ENCODE assay signal across 10 mouse cellular contexts in genomic region chr2:26488535-26489135, GRCm38 (mm10). TPM values are rescaled to one million over a fixed set of nuclear protein-coding genes. Genes with fewer than 3 reads are reported as not detected.
DNase-seq lines count a peak whose midpoint lies in the region; ATAC-seq and TF ChIP-seq lines count a peak whose summit lies in the region.
"Had no signal": no experiment of that assay in that cellular context is flagged by ENCODE, and none has a peak within 500 bp of the region (broad histone marks: within the 10 kb centered on the region; RNA-seq: fewer than 3 reads in every experiment).

No protein-coding gene starts in this region.

- H3K36me3 ChIP-seq in limb, embryonic 15.5 days: peaks cover 11% of the 10 kb centered on the region; the same call in 1 of the 2 replicates
- peaks cover 3% of the 10 kb centered on the region; the same call in 1 of the 2 replicates for H3K36me3 ChIP-seq in stomach, postnatal 0 days (ENCODE audit: control insufficient read depth, insufficient read depth, low read length)
- H3K36me3 ChIP-seq: liver, embryonic 13.5 days had no signal

- ATAC-seq in CD4-positive, CD25-positive, alpha-beta regulatory T cell, adult 4 months: no peak
- no peak for ATAC-seq in limb, embryonic 15.5 days (ENCODE audit: insufficient number of reproducible peaks, low FRiP score, low TSS enrichment, low read depth)
- no peak for ATAC-seq in stomach, postnatal 0 days (ENCODE audit: low FRiP score, low TSS enrichment)

- H3K4me1 ChIP-seq in limb, embryonic 15.5 days: peaks cover 86% of the 10 kb centered on the region
- peaks cover 29% of the 10 kb centered on the region for H3K4me1 ChIP-seq in stomach, postnatal 0 days (replicated peaks; ENCODE audit: control insufficient read depth, insufficient read depth)

- no peak for TF ChIP-seq EP300 in stomach, postnatal 0 days (optimal IDR thresholded peaks at IDR 0.05)

- no peak for TF ChIP-seq CTCF in stomach, postnatal 0 days (IDR thresholded peaks at IDR 0.05; ENCODE audit: low read depth)

- no peak overlapping the region for H3K4me2 ChIP-seq in limb, embryonic 15.5 days
- H3K4me2 ChIP-seq in stomach, postnatal 0 days (replicated peaks; ENCODE audit: low read depth): no peak overlapping the region
- H3K4me2 ChIP-seq: liver, embryonic 13.5 days had no signal

- 36% methylated on average over 9 of the region's 9 CpGs for WGBS in limb, embryonic 15.5 days
- WGBS in stomach, postnatal 0 days: 39% methylated on average over 9 of the region's 9 CpGs

- H3K9ac ChIP-seq in limb, embryonic 15.5 days: no peak overlapping the region
- no peak overlapping the region for H3K9ac ChIP-seq in stomach, postnatal 0 days (ENCODE audit: low read length)
- H3K9ac ChIP-seq: liver, embryonic 13.5 days had no signal

- no peaks in the 10 kb centered on the region for H3K9me3 ChIP-seq in limb, embryonic 15.5 days
- H3K9me3 ChIP-seq in stomach, postnatal 0 days (ENCODE audit: control insufficient read depth, low read length): no peaks in the 10 kb centered on the region
- H3K9me3 ChIP-seq: liver, embryonic 13.5 days had no signal

- DNase-seq in CD4-positive, CD25-positive, alpha-beta regulatory T cell, adult 2 months (ENCODE audit: low read depth, low spot score): peak; percentile 26
- DNase-seq in thymus, postnatal 14 days: peak; percentile 51
- DNase-seq in thymus, postnatal 10 days (ENCODE audit: low spot score in 2 of 2): no peak
- DNase-seq in stomach, postnatal 0 days (ENCODE audit: low spot score): no peak
- DNase-seq in T-cell, adult 2 months (ENCODE audit: low spot score): no peak
- DNase-seq in liver: no peak
- DNase-seq: liver, embryonic 13.5 days; right cerebral cortex, postnatal 14 days had no signal

- no peak overlapping the region for H3K4me3 ChIP-seq in limb, embryonic 15.5 days
- H3K4me3 ChIP-seq in stomach, postnatal 0 days (ENCODE audit: low read depth, low read length): no peak overlapping the region
- H3K4me3 ChIP-seq: liver, embryonic 13.5 days had no signal

- no peaks in the 10 kb centered on the region for H3K27me3 ChIP-seq in limb, embryonic 15.5 days
- no peaks in the 10 kb centered on the region for H3K27me3 ChIP-seq in stomach, postnatal 0 days (ENCODE audit: control insufficient read depth, insufficient read depth, low read length)
- H3K27me3 ChIP-seq: liver, embryonic 13.5 days had no signal

- H3K27ac ChIP-seq in limb, embryonic 15.5 days: peak overlapping the region; percentile 59; the same call in 1 of the 2 replicates
- H3K27ac ChIP-seq in stomach, postnatal 0 days (replicated peaks): 0 out of 2 replicates have a peak overlapping the region, but pooled peaks have one; percentile 30
- H3K27ac ChIP-seq: liver, embryonic 13.5 days had no signal

RNA-seq across cellular contexts. Expression of gene Notch1, which starts 27.8 kb away (rescaled TPM):
- 10 to 100 TPM; 21.9 to 33.0 TPM for polyA plus RNA-seq in CD4-positive, CD25-positive, alpha-beta regulatory T cell, adult 4 months (2017; shearing (Covaris generic))
- 23.1 and 24.3 TPM in 2 replicates for polyA plus RNA-seq in limb, embryonic 15.5 days (2015; fragmentation: Nextera tagmentation; extraction: Ambion mirVana)
- 4.8 and 5.6 TPM in 2 replicates for polyA plus RNA-seq in stomach, postnatal 0 days (2015; fragmentation: Nextera tagmentation; extraction: Ambion mirVana)

RNA-seq across cellular contexts. Expression of gene Sec16a, which starts 43.6 kb away (rescaled TPM):
- polyA plus RNA-seq in CD4-positive, CD25-positive, alpha-beta regulatory T cell, adult 4 months (2017; shearing (Covaris generic)): 10 to 100 TPM; 24.8 to 31.7 TPM
- polyA plus RNA-seq in limb, embryonic 15.5 days (2015; fragmentation: Nextera tagmentation; extraction: Ambion mirVana): 26.2 and 30.5 TPM in 2 replicates
- 10.6 and 11.7 TPM in 2 replicates for polyA plus RNA-seq in stomach, postnatal 0 days (2015; fragmentation: Nextera tagmentation; extraction: Ambion mirVana)

Comparison
In these comparisons a context has a peak if more than half of its experiments do, and no peak if none do; other contexts are left out.
1. DNase-seq: peak in CD4-positive, CD25-positive, alpha-beta regulatory T cell, adult 2 months (single experiment) and thymus, postnatal 14 days (single experiment); none in thymus, postnatal 10 days (0 of 2), stomach, postnatal 0 days (single experiment), T-cell, adult 2 months (single experiment) and liver (single experiment).